Comparison of ENCODE assay signal across 8 mouse cellular contexts in genomic region chr11:107473137-107473820, GRCm38 (mm10). TPM values are rescaled to one million over a fixed set of nuclear protein-coding genes. Genes with fewer than 3 reads are reported as not detected.
DNase-seq lines count a peak whose midpoint lies in the region; TF ChIP-seq lines count a peak whose summit lies in the region.

No protein-coding gene starts in this region.

- H3K4me3 ChIP-seq in layer of hippocampus, adult 2 months: no peak overlapping the region

- no peak overlapping the region for H3K27ac ChIP-seq in layer of hippocampus, adult 2 months

- peak; percentile 26 for DNase-seq in gastrocnemius, postnatal 25 days
- no peak for DNase-seq in gastrocnemius, postnatal 14 days
- peak; percentile 90 for DNase-seq in CD4-positive, CD25-positive, alpha-beta regulatory T cell, adult 2 months (ENCODE audit: low read depth, low spot score)
- peak; percentile 86 for DNase-seq in c-Kit-positive CD71-negative TER-119-negative erythroid progenitor cells, embryonic 14.5 days (ENCODE audit: low read depth)
- DNase-seq in forelimb bud, embryonic 11.5 days (ENCODE audit: low read depth, low spot score): peak; percentile 88
- peak; percentile 58 to 64 for DNase-seq in layer of hippocampus, adult 2 months (ENCODE audit: low spot score in 2 of 2)
- DNase-seq in lung, postnatal 36 days: peak; percentile 86
- DNase-seq in thymus, postnatal 10 days (ENCODE audit: low spot score in 2 of 2): peak; percentile 28 to 54

- peak; percentile 88 for TF ChIP-seq CTCF in layer of hippocampus, adult 2 months (conservative IDR thresholded peaks at IDR 0.05)

- intact Hi-C loops in gastrocnemius, postnatal 14 days (cut with DNase I; ENCODE audit: low total_unique reads): loop anchor here (5.0 kb wide), 2 partner anchors 196 to 261 kb away; no protein-coding TSS in a partner anchor

RNA-seq across cellular contexts. Expression of gene Pitpnc1, which starts 2.8 kb away (rescaled TPM):
- 10 to 100 TPM; 89.2 TPM for total RNA-seq in gastrocnemius, postnatal 25 days (2021)
- total RNA-seq in gastrocnemius, postnatal 14 days (2021): 10 to 100 TPM; 57.4 to 66.8 TPM
- total RNA-seq in layer of hippocampus, adult 2 months (2021): 10 to 100 TPM; 54.3 to 60.0 TPM

RNA-seq across cellular contexts. Expression of gene Psmd12, which starts 6.0 kb away (rescaled TPM):
- total RNA-seq in gastrocnemius, postnatal 25 days (2021): 100 to 1,000 TPM in 1 of 2 experiments, 10 to 100 TPM in 1; 92.3 to 104 TPM
- total RNA-seq in gastrocnemius, postnatal 14 days (2021): 100 to 1,000 TPM; 105 to 106 TPM
- total RNA-seq in layer of hippocampus, adult 2 months (2021): 10 to 100 TPM; 65.9 to 69.3 TPM
